Mouse (Mus musculus) neural tube, embryonic 11.5 days (tissue): Measurements from ENCODE around the gene Chek1. TPM values are rescaled to one million over a fixed set of nuclear protein-coding genes. Genes with fewer than 3 reads are reported as not detected.
A peak's percentile ranks its signal among the peaks of the same experiment; 100 is the strongest.

ENCODE experiments used
- ATAC-seq: fragments of 200-750 bp; cut with Nextera tagmentation; 2 replicates; pipeline ENCODE4 v1.8.0; 2017; ENCODE audit warnings: moderate number of reproducible peaks, mild to moderate bottlenecking, moderate TSS enrichment, moderate library complexity; ENCODE audit not compliant: insufficient read depth, low FRiP score, low TSS enrichment
- DNase-seq: peaks from one replicate; pipeline ENCODE4 v3.0.0-alpha.2; 2015; ENCODE audit warnings: low spot score
- H3K27ac ChIP-seq: fragments of 300-500 bp; sonication (generic); 2 replicates; pipeline ENCODE4 v1.5.1; 2014; ENCODE audit warnings: low read depth, mild to moderate bottlenecking, low read length
- H3K27me3 ChIP-seq: fragments of 300-500 bp; sonication (generic); 2 replicates; pipeline ENCODE4 v1.6.1; 2014; ENCODE audit warnings: mild to moderate bottlenecking, low read length, mixed read lengths; ENCODE audit not compliant: control insufficient read depth, insufficient read depth
- H3K36me3 ChIP-seq: fragments of 300-500 bp; sonication (generic); 2 replicates; pipeline ENCODE4 v1.6.1; 2014; ENCODE audit warnings: mild to moderate bottlenecking, low read length, moderate library complexity, mixed read lengths; ENCODE audit not compliant: control insufficient read depth, insufficient read depth
- H3K4me1 ChIP-seq: fragments of 300-500 bp; sonication (generic); 2 replicates; pipeline ENCODE4 v1.6.1; 2014; ENCODE audit warnings: low read length, mixed read lengths; ENCODE audit not compliant: control insufficient read depth, insufficient read depth
- H3K4me2 ChIP-seq: fragments of 300-500 bp; sonication (generic); 2 replicates; pipeline ENCODE4 v1.6.1; 2014; ENCODE audit warnings: low read depth, mild to moderate bottlenecking, moderate library complexity
- H3K4me3 ChIP-seq: fragments of 300-500 bp; sonication (generic); 2 replicates; pipeline ENCODE4 v1.5.1; 2014; ENCODE audit warnings: low read depth, low read length
- H3K9ac ChIP-seq: fragments of 300-500 bp; sonication (generic); 2 replicates; pipeline ENCODE4 v1.6.1; 2014; ENCODE audit warnings: mild to moderate bottlenecking, low read length
- H3K9me3 ChIP-seq: fragments of 300-500 bp; sonication (generic); 2 replicates; pipeline ENCODE4 v1.6.1; 2016; ENCODE audit warnings: low read length; ENCODE audit not compliant: control insufficient read depth
- WGBS: fragments of 180-500 bp; shearing (Covaris S2); extraction: QIAGEN DNeasy Blood & Tissue Kit; methylation state at CpG from one replicate; pipeline ENCODE4 v1.1.7; 2014; 5-methylcytosine and 5-hydroxymethylcytosine counted together
- polyA plus RNA-seq: library from polyadenylated mRNA; unstranded; fragments of >200 nt; fragmentation: Nextera tagmentation; extraction: Ambion mirVana; gene quantifications from 2 replicates; pipeline ENCODE4 v1.2.1, GENCODE M21; 2014

Chek1 gene
- polyA plus RNA-seq: 45.1 and 48.0 TPM in 2 replicates

GRCm38 (mm10) chr9:36727034-36727755 is at the start of gene Chek1:
Gene Chek1, minus strand, starts transcription at chr9:36727065.
- no peaks in the 10 kb centered on the region for H3K27me3 ChIP-seq
- no peak for ATAC-seq
- H3K4me1 ChIP-seq: 0 out of 2 replicates have a peak, but pooled peaks cover 3% of the 10 kb centered on the region
- peak within 1 kb of the TSS; percentile 86 for H3K27ac ChIP-seq
- H3K9me3 ChIP-seq: no peaks in the 10 kb centered on the region
- peak within 1 kb of the TSS; percentile 74 for H3K9ac ChIP-seq
- H3K4me2 ChIP-seq: peak within 1 kb of the TSS; percentile 82
- H3K36me3 ChIP-seq: no peaks in the 10 kb centered on the region; the same call in 1 of the 2 replicates
- WGBS: 9% methylated on average over 12 of the region's 12 CpGs
- peak within 1 kb of the TSS; percentile 68 for H3K4me3 ChIP-seq
- DNase-seq: no peak

GRCm38 (mm10) chr9:36769048-36769413 is 42.2 kb upstream of the Chek1 start:
- ATAC-seq: no peak
- H3K4me2 ChIP-seq: no peak overlapping the region; the same call in 1 of the 2 replicates
- peaks cover 2% of the 10 kb centered on the region; the same call in 1 of the 2 replicates for H3K36me3 ChIP-seq
- H3K4me1 ChIP-seq: peaks cover 2% of the 10 kb centered on the region; the same call in 1 of the 2 replicates
- H3K9ac ChIP-seq: no peak overlapping the region
- no peaks in the 10 kb centered on the region for H3K27me3 ChIP-seq
- H3K4me3 ChIP-seq: peak overlapping the region; percentile 98
- no peaks in the 10 kb centered on the region for H3K9me3 ChIP-seq
- WGBS: 93% methylated on average over 1 of the region's 1 CpGs
- no peak overlapping the region for H3K27ac ChIP-seq
- no peak for DNase-seq

- H3K36me3 ChIP-seq: peaks cover 3% of the 10 kb centered on the region; the same call in 1 of the 2 replicates
- H3K4me2 ChIP-seq: peak overlapping the region; percentile 74
- peak; percentile 8 for ATAC-seq
- WGBS: 14% methylated on average over 25 of the region's 25 CpGs
- H3K9me3 ChIP-seq: no peaks in the 10 kb centered on the region
- peak; percentile 46 for DNase-seq
- H3K27me3 ChIP-seq: no peaks in the 10 kb centered on the region
- peak overlapping the region; percentile 69 for H3K9ac ChIP-seq
- H3K4me3 ChIP-seq: peak overlapping the region; percentile 98
- H3K4me1 ChIP-seq: peaks cover 2% of the 10 kb centered on the region; the same call in 1 of the 2 replicates
- H3K27ac ChIP-seq: peak overlapping the region; percentile 63; the same call in 1 of the 2 replicates
These were observed 41.5 kb upstream of the Chek1 start for GRCm38 (mm10) chr9:36768156-36769047.

GRCm38 (mm10) chr9:36767203-36768143 is 40.6 kb upstream of the Chek1 start, which contains the start of gene Stt3a:
Gene Stt3a, minus strand, starts transcription at chr9:36767679.
- Histone ChIP-seq H3K36me3 (peaks cover 3% of the 10 kb centered on the region; the same call in 1 of the 2 replicates), H3K27ac (peak within 1 kb of the TSS; percentile 65), H3K9me3 (no peaks in the 10 kb centered on the region), H3K4me1 (peaks cover 2% of the 10 kb centered on the region; the same call in 1 of the 2 replicates), H3K9ac (peak within 1 kb of the TSS; percentile 75), H3K4me2 (peak within 1 kb of the TSS; percentile 74), H3K27me3 (no peaks in the 10 kb centered on the region), H3K4me3 (peak within 1 kb of the TSS; percentile 98)
- ATAC-seq: peak; percentile 99
- WGBS: under 1% methylated on average over 60 of the region's 60 CpGs
- peak; percentile 99 for DNase-seq

GRCm38 (mm10) chr9:36764378-36764777 is 37.5 kb upstream of the Chek1 start:
- Histone ChIP-seq H3K4me1 (peaks cover 2% of the 10 kb centered on the region; the same call in 1 of the 2 replicates), H3K27me3 (no peaks in the 10 kb centered on the region), H3K36me3 (peaks cover 6% of the 10 kb centered on the region; the same call in 1 of the 2 replicates), H3K9me3 (no peaks in the 10 kb centered on the region), H3K27ac (no peak overlapping the region), H3K4me3 (no peak overlapping the region), H3K9ac (no peak overlapping the region), H3K4me2 (no peak overlapping the region)
- no peak for ATAC-seq
- no peak for DNase-seq
- WGBS: 94% methylated on average over 1 of the region's 1 CpGs

- no peaks in the 10 kb centered on the region for H3K36me3 ChIP-seq
- H3K4me2 ChIP-seq: peak overlapping the region; percentile 82
- peak overlapping the region; percentile 68 for H3K4me3 ChIP-seq
- ATAC-seq: peak; percentile 94
- 0 out of 2 replicates have a peak, but pooled peaks cover 3% of the 10 kb centered on the region for H3K4me1 ChIP-seq
- under 1% methylated on average over 53 of the region's 53 CpGs for WGBS
- peak overlapping the region; percentile 74 for H3K9ac ChIP-seq
- H3K27ac ChIP-seq: peak overlapping the region; percentile 86
- H3K27me3 ChIP-seq: no peaks in the 10 kb centered on the region
- no peaks in the 10 kb centered on the region for H3K9me3 ChIP-seq
- peak; percentile 94 for DNase-seq
These were observed 483 bp downstream of the Chek1 start for GRCm38 (mm10) chr9:36726131-36727033.

- no peak for DNase-seq
These were observed 10.2 kb downstream of the Chek1 start for GRCm38 (mm10) chr9:36716624-36717023.

More at GRCm38 (mm10) chr9:36716624-36717023, 10.2 kb downstream of the Chek1 start:
- 84% methylated on average over 3 of the region's 3 CpGs for WGBS
- no peaks in the 10 kb centered on the region for H3K9me3 ChIP-seq
- H3K4me1 ChIP-seq: no peaks in the 10 kb centered on the region
- no peak overlapping the region for H3K4me2 ChIP-seq
- ATAC-seq: no peak
- H3K27me3 ChIP-seq: no peaks in the 10 kb centered on the region
- no peak overlapping the region for H3K4me3 ChIP-seq
- no peak overlapping the region for H3K27ac ChIP-seq
- peaks cover 4% of the 10 kb centered on the region; the same call in 1 of the 2 replicates for H3K36me3 ChIP-seq
- H3K9ac ChIP-seq: no peak overlapping the region
